Mouse (Mus musculus): ENCODE results near the gene Enpp4. TPM values are rescaled to one million over a fixed set of nuclear protein-coding genes. Genes with fewer than 3 reads are reported as not detected.
A peak's percentile ranks its signal among the peaks of the same experiment; 100 is the strongest.

The Enpp4 gene
- total RNA-seq, 2 experiments from 2014 or later = 19.0 to 19.1 TPM

DNA sequence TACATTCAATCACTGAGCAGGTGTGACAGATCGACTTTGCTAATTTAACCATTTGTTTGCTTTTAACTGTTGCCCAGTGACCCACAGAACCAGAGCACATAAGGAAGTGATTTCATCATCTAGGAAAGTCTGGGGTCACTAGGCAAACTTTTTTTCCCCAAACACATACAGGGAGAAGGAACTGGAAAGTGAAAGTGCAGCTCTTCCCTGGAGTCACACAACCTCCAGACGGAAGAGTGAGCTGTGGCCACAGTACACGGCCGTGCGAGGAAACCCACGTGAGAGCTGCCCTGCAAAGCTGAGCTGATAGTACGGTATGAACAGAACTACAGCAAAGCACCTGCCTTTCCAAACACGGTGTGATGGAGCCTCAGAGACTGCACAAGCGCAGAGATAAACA lies 4.7 kb downstream of the Enpp4 start:
- intact Hi-C loops (cut with DNase I) = no loop called here
- no peak for DNase-seq (ENCODE audit: low spot score)

GRCm38 (mm10) chr17:44100486-44100885 lies 5.1 kb downstream of the Enpp4 start:
- DNase-seq (ENCODE audit: low spot score) = no peak
- intact Hi-C loops (cut with DNase I) = no loop called here

GRCm38 (mm10) chr17:44091512-44091911 lies 14.1 kb downstream of the Enpp4 start:
- no peak for DNase-seq (ENCODE audit: low spot score)
- intact Hi-C loops (cut with DNase I) = no loop called here

DNA sequence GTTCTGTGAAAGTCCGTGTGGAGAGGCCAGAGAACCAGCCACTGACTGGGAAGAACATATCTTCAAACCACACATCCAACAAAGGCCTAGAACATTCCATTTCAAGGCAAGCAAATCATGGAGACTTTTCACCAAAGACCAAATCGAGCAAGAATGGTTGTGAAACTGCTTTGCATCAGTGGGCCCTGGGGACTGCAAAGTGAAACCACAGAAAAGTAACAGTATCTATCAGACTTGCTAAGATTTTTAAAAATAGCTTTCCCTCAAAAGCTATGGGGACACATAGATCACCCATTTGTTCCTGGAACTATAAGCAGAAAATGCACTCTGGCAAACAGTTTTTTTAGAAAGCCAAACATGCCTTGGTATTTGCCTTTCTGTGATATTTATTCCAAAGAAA lies 14.7 kb downstream of the Enpp4 start:
- intact Hi-C loops (cut with DNase I) = no loop called here
- DNase-seq (ENCODE audit: low spot score) = no peak

DNA sequence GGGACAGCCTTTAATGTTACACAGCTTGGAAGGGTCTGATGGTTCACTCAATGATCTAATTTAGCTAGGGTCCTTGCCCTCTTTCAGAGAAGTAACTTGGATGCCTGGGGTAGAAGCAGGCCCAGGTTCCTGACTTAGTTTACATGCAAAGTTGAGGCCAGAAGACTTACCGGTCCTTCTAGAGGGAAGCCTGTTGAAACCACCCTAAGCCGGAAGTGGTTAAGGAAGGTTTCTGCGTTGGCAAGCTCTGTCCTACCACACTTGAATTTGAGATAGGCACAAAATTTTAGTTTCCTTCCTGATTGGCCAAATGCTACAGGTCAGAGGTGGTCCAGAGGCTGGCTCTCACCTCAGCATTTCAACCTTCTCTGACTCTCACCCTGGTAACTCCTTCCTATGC lies 17.4 kb downstream of the Enpp4 start:
- intact Hi-C loops (cut with DNase I) = no loop called here
- DNase-seq (ENCODE audit: low spot score) = no peak

DNA sequence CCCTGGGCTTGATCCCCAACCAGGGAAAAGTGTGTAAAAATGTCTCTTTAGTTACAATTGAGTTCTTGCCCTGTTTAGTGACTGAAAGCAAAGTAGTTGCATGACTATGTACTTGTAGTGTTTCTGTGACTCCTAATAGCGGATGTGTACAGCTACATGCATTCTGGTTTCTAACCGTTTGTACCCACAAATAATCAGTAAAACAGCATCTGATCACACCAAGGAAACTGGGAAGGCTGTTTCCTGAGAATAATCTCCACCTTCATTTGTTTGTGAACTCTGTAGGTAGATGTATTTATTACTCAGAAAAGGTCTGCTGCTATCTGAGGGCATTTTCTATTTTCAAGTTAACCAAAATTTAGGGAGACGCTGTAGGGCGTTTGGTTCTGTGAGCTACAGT lies 22.5 kb downstream of the Enpp4 start:
- intact Hi-C loops (cut with DNase I) = no loop called here
- DNase-seq (ENCODE audit: low spot score) = no peak

GRCm38 (mm10) chr17:44078631-44079350 lies 26.8 kb downstream of the Enpp4 start, which contains the start of gene Enpp5:
Gene Enpp5 (plus strand): TSS chr17:44078813.
- intact Hi-C loops (cut with DNase I) = loop anchor here (5.0 kb wide), 1 partner anchor 179 kb away; no protein-coding TSS in a partner anchor

GRCm38 (mm10) chr17:44077843-44078160 lies 27.8 kb downstream of the Enpp4 start:
- intact Hi-C loops (cut with DNase I) = loop anchor here (5.0 kb wide), 1 partner anchor 179 kb away; no protein-coding TSS in a partner anchor
- no peak for DNase-seq (ENCODE audit: low spot score)

More at GRCm38 (mm10) chr17:44078631-44079350, 26.8 kb downstream of the Enpp4 start, which contains the start of gene Enpp5:
- DNase-seq (ENCODE audit: low spot score) = peak; percentile 62

GRCm38 (mm10) chr17:44077146-44077842 lies 28.3 kb downstream of the Enpp4 start:
- intact Hi-C loops (cut with DNase I) = loop anchor here (5.0 kb wide), 1 partner anchor 180 kb away; no protein-coding TSS in a partner anchor
- DNase-seq (ENCODE audit: low spot score) = no peak

GRCm38 (mm10) chr17:44076051-44076680 lies 29.4 kb downstream of the Enpp4 start:
- no peak for DNase-seq (ENCODE audit: low spot score)

DNA sequence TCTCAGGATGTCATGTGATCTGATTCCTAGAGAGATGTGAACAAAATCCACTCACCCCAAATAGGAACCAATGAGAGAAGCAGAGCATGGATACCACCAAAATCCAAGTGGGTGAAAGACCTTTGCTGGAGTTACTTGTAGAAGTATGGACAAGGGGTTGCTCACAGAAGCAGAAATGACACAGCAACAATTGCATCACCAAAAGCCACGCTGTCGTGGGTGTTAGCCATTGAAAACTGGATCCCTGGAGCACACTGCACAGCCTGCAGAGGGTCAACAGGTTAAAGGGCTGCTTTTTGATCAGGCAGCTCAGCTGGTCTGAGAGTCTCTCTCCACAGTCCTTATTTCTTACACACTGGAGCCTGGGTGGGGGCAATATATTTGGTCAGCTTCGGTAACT lies 30.0 kb downstream of the Enpp4 start:
- DNase-seq (ENCODE audit: low spot score) = no peak

More at GRCm38 (mm10) chr17:44076051-44076680, 29.4 kb downstream of the Enpp4 start:
- intact Hi-C loops (cut with DNase I) = loop anchor here (1.0 to 5.0 kb wide), 2 partner anchors 53 to 181 kb away; no protein-coding TSS in a partner anchor

DNA sequence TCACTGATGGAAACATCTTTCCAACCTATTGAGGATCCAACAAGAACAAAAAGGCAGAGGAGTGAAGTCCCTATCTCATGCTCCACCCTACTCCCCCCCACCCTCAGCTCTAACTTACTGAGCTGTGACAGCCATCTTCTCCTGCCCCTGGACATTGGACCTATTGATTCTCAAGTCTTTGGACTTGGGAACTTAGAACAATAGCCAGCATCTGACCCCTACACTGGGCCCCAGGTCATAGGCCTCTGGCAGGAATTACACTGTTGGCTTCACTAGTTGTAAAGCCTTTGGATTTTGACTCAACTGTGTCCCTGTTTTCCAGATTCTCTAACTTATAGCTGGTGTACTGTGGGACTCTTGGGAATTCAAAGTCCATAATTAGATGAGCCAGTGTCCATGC lies 33.9 kb downstream of the Enpp4 start:
- intact Hi-C loops (cut with DNase I) = no loop called here
- DNase-seq (ENCODE audit: low spot score) = no peak

More for the DNA sequence above, 30.0 kb downstream of the Enpp4 start:
- intact Hi-C loops (cut with DNase I) = loop anchor here (5.0 kb wide), 1 partner anchor 182 kb away; no protein-coding TSS in a partner anchor

- intact Hi-C loops (cut with DNase I) = no loop called here
- no peak for DNase-seq (ENCODE audit: low spot score)
Observed at GRCm38 (mm10) chr17:44068876-44069275, 36.7 kb downstream of the Enpp4 start.

DNA sequence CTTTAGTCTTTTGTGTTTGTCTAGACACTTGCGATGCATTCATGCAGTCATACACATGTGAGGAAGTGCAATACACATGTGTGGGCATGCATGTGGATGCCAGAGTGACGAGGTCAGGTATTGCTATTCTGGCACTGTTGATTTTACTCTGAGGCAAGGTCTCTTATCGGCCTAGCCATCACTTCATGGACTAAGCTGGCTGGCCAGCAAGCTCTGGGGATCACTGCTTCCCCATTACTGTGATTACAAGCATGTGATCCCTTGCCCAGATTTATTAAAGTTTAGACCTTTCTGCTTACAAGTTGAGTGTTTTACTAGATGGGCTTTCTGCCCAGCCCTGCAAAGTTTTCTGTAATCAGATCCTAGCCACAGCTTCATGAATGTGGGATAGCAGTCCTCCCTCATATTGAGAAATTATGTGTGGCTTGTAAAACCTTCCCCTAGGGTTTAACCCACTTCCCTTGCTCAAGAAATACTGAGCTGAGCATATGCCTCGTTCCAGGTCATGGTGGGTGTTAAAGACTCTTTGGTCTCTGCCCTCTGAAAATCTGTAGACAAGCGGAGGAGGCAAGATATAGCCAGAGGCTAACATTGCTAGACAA lies 44.2 kb downstream of the Enpp4 start:
- intact Hi-C loops (cut with DNase I) = no loop called here
- DNase-seq (ENCODE audit: low spot score) = no peak

GRCm38 (mm10) chr17:44060781-44061180 lies 44.8 kb downstream of the Enpp4 start:
- intact Hi-C loops (cut with DNase I) = no loop called here
- no peak for DNase-seq (ENCODE audit: low spot score)

GRCm38 (mm10) chr17:44058145-44058544 lies 47.5 kb downstream of the Enpp4 start:
- no peak for DNase-seq (ENCODE audit: low spot score)
- intact Hi-C loops (cut with DNase I) = no loop called here

DNA sequence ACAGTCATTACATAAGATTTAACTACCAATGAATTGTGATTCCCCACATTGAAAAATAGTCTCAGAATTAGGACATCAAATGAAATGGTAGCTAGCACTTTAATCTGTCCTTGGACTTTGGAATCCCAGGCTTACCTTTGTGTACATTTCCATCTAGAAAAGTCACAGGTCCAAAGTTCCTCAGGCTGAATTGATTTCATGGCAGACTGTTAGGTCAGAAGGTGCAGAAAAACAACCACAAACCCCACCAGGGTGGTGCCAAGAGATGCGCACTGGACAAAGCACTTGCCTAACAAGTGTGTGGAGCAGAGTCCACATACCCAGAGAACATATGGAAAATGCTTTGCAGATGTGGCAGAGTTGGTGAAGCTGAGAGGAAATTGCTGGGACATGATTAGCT lies 48.5 kb downstream of the Enpp4 start:
- intact Hi-C loops (cut with DNase I) = no loop called here
- no peak for DNase-seq (ENCODE audit: low spot score)

- DNase-seq (ENCODE audit: low spot score) = no peak
- intact Hi-C loops (cut with DNase I) = no loop called here
Observed at GRCm38 (mm10) chr17:44053427-44053826, 52.2 kb downstream of the Enpp4 start.

Data from heart, postnatal 25 days (tissue).